Mouse (Mus musculus): Measurements from ENCODE around the gene Rnf183.

DNA sequence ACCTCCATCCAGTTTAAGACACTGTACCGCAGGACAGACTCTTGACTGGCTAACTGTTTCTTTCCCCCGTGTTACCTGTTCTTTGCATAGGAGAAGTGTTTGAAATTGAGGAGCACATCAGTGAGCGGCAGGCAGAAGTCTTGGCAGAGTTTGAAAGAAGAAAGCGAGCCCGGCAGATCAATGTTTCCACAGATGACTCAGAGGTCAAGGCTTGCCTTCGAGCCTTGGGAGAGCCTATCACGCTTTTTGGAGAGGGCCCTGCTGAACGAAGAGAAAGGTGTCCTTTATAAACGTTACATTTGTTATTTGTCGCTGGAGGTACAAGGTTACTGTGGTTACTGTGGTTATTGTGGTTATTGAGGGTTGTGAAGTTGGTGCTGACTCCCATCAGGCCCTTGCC lies 23.4 kb downstream of the Rnf183 start:
- TF ChIP-seq CTCF (IDR thresholded peaks at IDR 0.05; ENCODE audit: borderline replicate concordance, control insufficient read depth, extremely low read depth, insufficient read depth, low read length, poor library complexity) (no peak), POLR2A (IDR thresholded peaks at IDR 0.05; ENCODE audit: control insufficient read depth, extremely low read depth, insufficient read depth, low read length, poor library complexity) (no peak)
